ENCODE assay signal across 8 mouse cellular contexts in the genomic region with DNA sequence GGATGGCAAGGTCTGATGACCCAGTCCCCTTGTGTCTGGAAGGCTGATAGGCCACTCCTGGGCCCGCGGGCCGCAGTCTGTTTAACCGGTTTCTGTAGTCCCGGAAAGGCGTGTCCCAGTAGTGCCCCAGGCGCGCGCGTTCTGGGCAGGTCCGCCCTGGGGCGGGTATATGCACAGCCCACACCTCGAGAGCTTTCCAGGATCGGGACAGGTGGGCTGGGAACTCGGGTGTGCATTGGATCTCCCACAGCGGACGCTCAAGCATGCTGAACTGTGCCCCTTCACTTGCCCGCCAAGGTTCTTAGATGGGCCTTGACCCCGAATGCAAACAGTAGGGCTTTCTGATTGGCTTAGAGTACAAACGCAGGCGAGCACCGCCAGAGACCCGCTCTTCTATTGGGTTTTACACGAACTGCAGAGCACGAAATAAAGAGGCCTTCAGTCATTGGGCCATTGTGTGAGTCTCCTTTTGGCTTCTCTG. TPM values are rescaled to one million over a fixed set of nuclear protein-coding genes. Genes with fewer than 3 reads are reported as not detected.
DNase-seq lines count a peak whose midpoint lies in the region; ATAC-seq and TF ChIP-seq lines count a peak whose summit lies in the region.

No protein-coding gene starts in this region.

- no peak for TF ChIP-seq CTCF in ES-Bruce4 (IDR thresholded peaks at IDR 0.05; ENCODE audit: low read depth, low read length)

- TF ChIP-seq POLR2A in ES-Bruce4 (IDR thresholded peaks at IDR 0.05; ENCODE audit: insufficient read depth, low read length), result no peak

- no peaks in the 10 kb centered on the region for H3K9me3 ChIP-seq in ES-Bruce4 (replicated peaks; ENCODE audit: control insufficient read depth, insufficient read depth, low read length, poor library complexity, severe bottlenecking)
- H3K9me3 ChIP-seq in embryonic facial prominence, embryonic 14.5 days (ENCODE audit: control insufficient read depth, low read length), result no peaks in the 10 kb centered on the region
- H3K9me3 ChIP-seq in lung, embryonic 16.5 days (ENCODE audit: control insufficient read depth, low read length), result no peaks in the 10 kb centered on the region

- H3K27ac ChIP-seq in ES-Bruce4 (ENCODE audit: insufficient read depth, low read length), result peak overlapping the region; percentile 96
- peak overlapping the region; percentile 96 for H3K27ac ChIP-seq in embryonic facial prominence, embryonic 14.5 days (replicated peaks; ENCODE audit: low read depth, low read length)
- peak overlapping the region; percentile 98 for H3K27ac ChIP-seq in lung, embryonic 16.5 days (ENCODE audit: low read length)

- H3K36me3 ChIP-seq in ES-Bruce4 (ENCODE audit: control insufficient read depth, insufficient read depth, low read length, poor library complexity, severe bottlenecking), result no peaks in the 10 kb centered on the region
- no peaks in the 10 kb centered on the region for H3K36me3 ChIP-seq in embryonic facial prominence, embryonic 14.5 days (ENCODE audit: control insufficient read depth, insufficient read depth, low read length)
- no peaks in the 10 kb centered on the region for H3K36me3 ChIP-seq in lung, embryonic 16.5 days (ENCODE audit: control insufficient read depth, insufficient read depth, low read length)

- peak overlapping the region; percentile 69 for H3K4me2 ChIP-seq in embryonic facial prominence, embryonic 14.5 days (ENCODE audit: low read depth, low read length)
- H3K4me2 ChIP-seq in lung, embryonic 16.5 days (ENCODE audit: low read depth, low read length), result peak overlapping the region; percentile 71

- peaks cover 3% of the 10 kb centered on the region for H3K4me1 ChIP-seq in ES-Bruce4 (ENCODE audit: control insufficient read depth, insufficient read depth, low read length)
- peaks cover 17% of the 10 kb centered on the region for H3K4me1 ChIP-seq in embryonic facial prominence, embryonic 14.5 days (ENCODE audit: control insufficient read depth, insufficient read depth, low read length)
- H3K4me1 ChIP-seq in lung, embryonic 16.5 days (replicated peaks; ENCODE audit: control insufficient read depth, insufficient read depth, low read length), result peaks cover 15% of the 10 kb centered on the region; the same call in 1 of the 2 replicates

- peak; percentile 85; the same call in 1 of the 2 replicates for TF ChIP-seq EP300 in ES-Bruce4 (IDR thresholded peaks at IDR 0.05; ENCODE audit: insufficient read depth, low read depth, low read length)

- DNase-seq in embryo, embryonic 9.5 days (ENCODE audit: extremely low spot score), result peak; percentile 91
- no peak for DNase-seq in embryo, embryonic 10.5 days (ENCODE audit: low spot score)
- DNase-seq in embryonic facial prominence, embryonic 14.5 days (ENCODE audit: low spot score), result no peak
- DNase-seq in spleen, adult 12 weeks (ENCODE audit: low spot score), result peak; percentile 82
- DNase-seq in frontal cortex, postnatal 14 days (ENCODE audit: low spot score in 2 of 2), result no peak

- peak; percentile 86 for ATAC-seq in embryonic facial prominence, embryonic 14.5 days (ENCODE audit: low read depth)
- peak; percentile 74 for ATAC-seq in inflammation-experienced regulatory T-cells, adult 6 months
- ATAC-seq in lung, embryonic 16.5 days (ENCODE audit: low read depth), result peak; percentile 75

- peak overlapping the region; percentile 77 for H3K4me3 ChIP-seq in ES-Bruce4 (ENCODE audit: low read depth, low read length)
- peak overlapping the region; percentile 67 for H3K4me3 ChIP-seq in embryonic facial prominence, embryonic 14.5 days (ENCODE audit: low read depth, low read length)
- peak overlapping the region; percentile 76 for H3K4me3 ChIP-seq in lung, embryonic 16.5 days (ENCODE audit: low read length)

- WGBS in embryonic facial prominence, embryonic 14.5 days, result under 1% methylated on average over 23 of the region's 25 CpGs
- under 1% methylated on average over 25 of the region's 25 CpGs for WGBS in lung, embryonic 16.5 days

- peak overlapping the region; percentile 99 for H3K9ac ChIP-seq in ES-Bruce4 (ENCODE audit: low read depth, poor library complexity, severe bottlenecking)
- peak overlapping the region; percentile 95 for H3K9ac ChIP-seq in embryonic facial prominence, embryonic 14.5 days (ENCODE audit: low read depth, low read length)
- peak overlapping the region; percentile 97 for H3K9ac ChIP-seq in lung, embryonic 16.5 days (ENCODE audit: low read length)

- H3K27me3 ChIP-seq in ES-Bruce4 (ENCODE audit: control insufficient read depth, insufficient read depth, low read length, poor library complexity, severe bottlenecking), result no peaks in the 10 kb centered on the region
- no peaks in the 10 kb centered on the region for H3K27me3 ChIP-seq in embryonic facial prominence, embryonic 14.5 days (replicated peaks; ENCODE audit: control insufficient read depth, insufficient read depth, low read length)
- no peaks in the 10 kb centered on the region for H3K27me3 ChIP-seq in lung, embryonic 16.5 days (ENCODE audit: control insufficient read depth, insufficient read depth, low read depth, low read length)

RNA-seq across cellular contexts. Expression of a gene that starts 0.4 kb away (rescaled TPM):
- 18.0 and 20.7 TPM in 2 replicates for polyA plus RNA-seq in ES-Bruce4 (2011; ENCODE audit: insufficient read depth, insufficient read length, low read depth, missing spikeins)
- polyA plus RNA-seq in embryonic facial prominence, embryonic 14.5 days (2014; fragmentation: Nextera tagmentation; extraction: Ambion mirVana), result 4.8 and 5.4 TPM in 2 replicates
- 1 to 10 TPM; 7.7 to 9.0 (median 8.5) TPM for polyA plus RNA-seq in inflammation-experienced regulatory T-cells, adult 6 months (2017; shearing (Covaris generic))
- 4.6 and 4.8 TPM in 2 replicates for polyA plus RNA-seq in lung, embryonic 16.5 days (2015; fragmentation: Nextera tagmentation; extraction: Ambion mirVana)

Comparison
In these comparisons a context has a peak if more than half of its experiments do, and no peak if none do; other contexts are left out.
1. DNase-seq: peak in embryo, embryonic 9.5 days (single experiment) and spleen, adult 12 weeks (single experiment); none in embryo, embryonic 10.5 days (single experiment), embryonic facial prominence, embryonic 14.5 days (single experiment) and frontal cortex, postnatal 14 days (0 of 2).
2. Peak in every context shown above with its lines, with median percentiles within 50 percentile points of each other: H3K27ac ChIP-seq, H3K4me3 ChIP-seq, H3K9ac ChIP-seq and ATAC-seq.